Mouse (Mus musculus) heart, adult 18-20 months (tissue): Measurements from ENCODE around the gene Tas2r114. TPM values are rescaled to one million over a fixed set of nuclear protein-coding genes. Genes with fewer than 3 reads are reported as not detected.

Source experiments
- DNase-seq, 2 experiments: peaks; one replicate each; pipeline ENCODE4 v3.0.0; 2021 to 2022; ENCODE audit warnings: mixed read lengths in 1 of 2
- long read RNA-seq, 2 experiments: library from polyadenylated mRNA; stranded (forward); transcript quantifications; one replicate each; pipeline ENCODE4 v2.0.0; 2021
- total RNA-seq, 2 experiments: library from RNA; stranded (reverse); gene quantifications; 2 replicates each; pipeline ENCODE4 v1.2.3; 2021

The Tas2r114 gene
- total RNA-seq, result not detected
- long read RNA-seq, experiment 1, result 0 reads
- long read RNA-seq, experiment 2, result 0 reads

GRCm38 (mm10) chr6:131689963-131690362 lies at the start of gene Tas2r114:
Tas2r114 (minus strand) TSS chr6:131690063.
- DNase-seq, result no peak

GRCm38 (mm10) chr6:131712803-131713202 lies 22.9 kb upstream of the Tas2r114 start:
- no peak for DNase-seq

- no peak for DNase-seq
Measured at GRCm38 (mm10) chr6:131687395-131687794, 2.5 kb downstream of the Tas2r114 start, which contains the start of gene Tas2r105. Tas2r105 (minus strand) TSS chr6:131687495.

- DNase-seq, result no peak
Measured at GRCm38 (mm10) chr6:131685644-131686043, 4.2 kb downstream of the Tas2r114 start, which contains the start of gene Tas2r104. Tas2r104 (minus strand) TSS chr6:131685744.

GRCm38 (mm10) chr6:131678786-131679185 lies 11.1 kb downstream of the Tas2r114 start, which contains the start of gene Tas2r106:
Tas2r106 (minus strand) TSS chr6:131678886.
- no peak for DNase-seq

GRCm38 (mm10) chr6:131660049-131660448 lies 29.8 kb downstream of the Tas2r114 start, which contains the start of gene Tas2r107:
Tas2r107 (minus strand) TSS chr6:131660149.
- no peak for DNase-seq

Other genes with a start within 250 kb of the Tas2r114 start
- gene 5430401F13Rik, start 203.7 kb downstream of the Tas2r114 start, total RNA-seq, result not detected
- gene Gm6619, start 203.7 kb downstream of the Tas2r114 start, total RNA-seq, result not detected
- gene Tas2r130, start 59.2 kb downstream of the Tas2r114 start, total RNA-seq, result not detected
- not detected for gene Tas2r107, start 29.9 kb downstream of the Tas2r114 start, total RNA-seq
- not detected for gene Tas2r106, start 11.2 kb downstream of the Tas2r114 start, total RNA-seq
- not detected for gene Tas2r104, start 4.3 kb downstream of the Tas2r114 start, total RNA-seq
- gene Tas2r105, start 2.6 kb downstream of the Tas2r114 start, total RNA-seq, result not detected